ENCODE assay signal across 21 mouse cellular contexts in the genomic region with DNA sequence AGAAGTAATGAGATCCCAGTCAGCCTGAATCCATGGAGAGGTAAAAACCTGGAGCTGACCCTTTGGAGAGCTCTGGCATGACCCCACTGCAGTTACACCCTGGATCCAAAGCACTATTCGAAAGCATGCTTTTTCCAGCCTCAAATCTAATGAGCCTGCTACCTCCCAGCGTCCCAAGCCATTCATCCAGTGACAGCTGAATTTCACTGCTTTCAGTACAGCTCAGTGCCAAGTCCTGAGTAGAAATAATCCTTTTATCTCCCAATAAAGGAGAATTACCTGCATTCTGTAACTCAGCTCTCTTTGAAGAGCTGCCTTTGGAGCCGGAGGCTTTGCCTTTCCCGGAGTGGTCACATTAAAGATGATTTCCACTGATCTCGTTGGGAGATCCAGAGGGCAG.
"Had no signal": no experiment of that assay in that cellular context is flagged by ENCODE, and none has a peak within 500 bp of the region (broad histone marks: within the 10 kb centered on the region; RNA-seq: fewer than 3 reads in every experiment).

No protein-coding gene starts in this region.

- H3K4me2 ChIP-seq: limb, embryonic 13.5 days; liver, embryonic 12.5 days; liver, embryonic 15.5 days; lung, embryonic 15.5 days; neural tube, embryonic 13.5 days had no signal

- ATAC-seq: liver, embryonic 12.5 days had no signal

- H3K4me3 ChIP-seq: limb, embryonic 10.5 days; limb, embryonic 13.5 days; liver, embryonic 12.5 days; liver, embryonic 15.5 days; lung, embryonic 15.5 days; myocyte; neural tube, embryonic 13.5 days had no signal

- H3K27ac ChIP-seq: limb, embryonic 10.5 days; limb, embryonic 13.5 days; liver, embryonic 12.5 days; liver, embryonic 15.5 days; lung, embryonic 15.5 days; neural tube, embryonic 13.5 days had no signal

- H3K4me1 ChIP-seq: limb, embryonic 10.5 days; limb, embryonic 13.5 days; liver, embryonic 12.5 days; liver, embryonic 15.5 days; lung, embryonic 15.5 days; neural tube, embryonic 13.5 days had no signal

- H3K9me3 ChIP-seq: limb, embryonic 10.5 days; limb, embryonic 13.5 days; liver, embryonic 12.5 days; liver, embryonic 15.5 days; lung, embryonic 15.5 days had no signal

- H3K9ac ChIP-seq: limb, embryonic 13.5 days; liver, embryonic 12.5 days; liver, embryonic 15.5 days; lung, embryonic 15.5 days; neural tube, embryonic 13.5 days had no signal

- H3K36me3 ChIP-seq: limb, embryonic 10.5 days; limb, embryonic 13.5 days; liver, embryonic 12.5 days; liver, embryonic 15.5 days; lung, embryonic 15.5 days; neural tube, embryonic 13.5 days had no signal

- DNase-seq: kidney, adult 18-20 months; kidney, adult 9 months; kidney, postnatal 14 days; kidney, postnatal 4 days; layer of hippocampus, adult 9-11 months; liver; lung, adult 18-20 months; lung, postnatal 10 days; lung, postnatal 4 days; retina, postnatal 1 day; right cerebral cortex, postnatal 25 days; spleen, adult 18-20 months; thymus, adult 18-20 months; thymus, postnatal 36 days had no signal

- H3K27me3 ChIP-seq: limb, embryonic 13.5 days; liver, embryonic 12.5 days; liver, embryonic 15.5 days; lung, embryonic 15.5 days; neural tube, embryonic 13.5 days had no signal
